Mouse (Mus musculus) forebrain, embryonic 13.5 days (tissue): ENCODE results near the gene Gpr19. TPM values are rescaled to one million over a fixed set of nuclear protein-coding genes. Genes with fewer than 3 reads are reported as not detected.

Experiments
- ATAC-seq: fragments of 200-750 bp; cut with Nextera tagmentation; 2 replicates; pipeline ENCODE4 v1.8.0; 2017
- H3K27ac ChIP-seq: fragments of 300-500 bp; sonication (generic); 2 replicates; pipeline ENCODE4 v1.5.1; 2015; ENCODE audit warnings: inconsistent platforms, mild to moderate bottlenecking, moderate library complexity
- H3K27me3 ChIP-seq: fragments of 300-500 bp; sonication (generic); 2 replicates; pipeline ENCODE4 v1.6.1; 2015; ENCODE audit warnings: mild to moderate bottlenecking, inconsistent platforms
- H3K36me3 ChIP-seq: fragments of 300-500 bp; sonication (generic); 2 replicates; pipeline ENCODE4 v1.6.1; 2015; ENCODE audit warnings: mild to moderate bottlenecking, inconsistent platforms; ENCODE audit not compliant: poor library complexity, severe bottlenecking
- H3K4me1 ChIP-seq: fragments of 300-500 bp; sonication (generic); 2 replicates; pipeline ENCODE4 v1.6.1; 2015; ENCODE audit warnings: inconsistent platforms
- H3K4me2 ChIP-seq: fragments of 300-500 bp; sonication (generic); 2 replicates; pipeline ENCODE4 v1.6.1; 2015; ENCODE audit warnings: inconsistent platforms, mild to moderate bottlenecking, moderate library complexity
- H3K4me3 ChIP-seq: fragments of 300-500 bp; sonication (generic); 2 replicates; pipeline ENCODE4 v1.5.1; 2015; ENCODE audit warnings: mild to moderate bottlenecking, inconsistent platforms
- H3K9ac ChIP-seq: fragments of 300-500 bp; sonication (generic); 2 replicates; pipeline ENCODE4 v1.6.1; 2015; ENCODE audit warnings: mild to moderate bottlenecking, inconsistent platforms
- H3K9me3 ChIP-seq: fragments of 300-500 bp; sonication (generic); replicated peaks from 2 replicates; pipeline ENCODE4 v1.6.1; 2016; ENCODE audit warnings: inconsistent platforms
- WGBS: fragments of 180-500 bp; shearing (Covaris S2); methylation state at CpG from one replicate; pipeline ENCODE4 v1.1.7; 2015; 5-methylcytosine and 5-hydroxymethylcytosine counted together
- polyA plus RNA-seq: library from polyadenylated mRNA; unstranded; fragments of >200 nt; fragmentation: Nextera tagmentation; extraction: Ambion mirVana; gene quantifications from 2 replicates; pipeline ENCODE4 v1.2.1, GENCODE M21; 2015

The Gpr19 gene
- 45.5 and 46.4 TPM in 2 replicates for polyA plus RNA-seq

- H3K27ac ChIP-seq: peak within 1 kb of the TSS; percentile 100
- H3K9me3 ChIP-seq: no peaks in the 10 kb centered on the region
- H3K27me3 ChIP-seq: no peaks in the 10 kb centered on the region
- H3K4me2 ChIP-seq: peak within 1 kb of the TSS; percentile 75
- peaks cover 26% of the 10 kb centered on the region for H3K4me1 ChIP-seq
- peak within 1 kb of the TSS; percentile 64 for H3K4me3 ChIP-seq
- peak within 1 kb of the TSS; percentile 92 for H3K9ac ChIP-seq
- H3K36me3 ChIP-seq: no peaks in the 10 kb centered on the region
- ATAC-seq: peak; percentile 94
- whole genome bisulfite sequencing: under 1% methylated on average over 51 of the region's 51 CpGs
Measured at GRCm38 (mm10) chr6:134898095-134898965, at the start of gene Gpr19. Gpr19 (minus strand) TSS chr6:134898578.

- Histone ChIP-seq H3K36me3 (peaks cover 40% of the 10 kb centered on the region), H3K9me3 (no peaks in the 10 kb centered on the region), H3K27ac (no peak overlapping the region), H3K4me2 (no peak overlapping the region), H3K4me1 (no peaks in the 10 kb centered on the region), H3K4me3 (no peak overlapping the region), H3K9ac (no peak overlapping the region), H3K27me3 (no peaks in the 10 kb centered on the region)
- WGBS: 46% methylated on average over 13 of the region's 13 CpGs
- ATAC-seq: peak; percentile 53; the same call in 1 of the 2 replicates
Measured at GRCm38 (mm10) chr6:134947311-134948087, 49.1 kb upstream of the Gpr19 start.

GRCm38 (mm10) chr6:134946858-134947257 lies 48.5 kb upstream of the Gpr19 start:
- Histone ChIP-seq H3K4me2 (no peak overlapping the region), H3K27ac (no peak overlapping the region), H3K4me3 (no peak overlapping the region), H3K9me3 (no peaks in the 10 kb centered on the region), H3K27me3 (no peaks in the 10 kb centered on the region), H3K36me3 (peaks cover 42% of the 10 kb centered on the region), H3K4me1 (no peaks in the 10 kb centered on the region), H3K9ac (no peak overlapping the region)
- whole genome bisulfite sequencing: 89% methylated on average over 9 of the region's 9 CpGs
- ATAC-seq: no peak

GRCm38 (mm10) chr6:134946054-134946453 lies 47.7 kb upstream of the Gpr19 start:
- H3K4me2 ChIP-seq: no peak overlapping the region
- 0 out of 2 replicates have a peak overlapping the region, but pooled peaks have one; percentile 5 for H3K27ac ChIP-seq
- no peak overlapping the region for H3K9ac ChIP-seq
- peaks cover 43% of the 10 kb centered on the region for H3K36me3 ChIP-seq
- no peaks in the 10 kb centered on the region for H3K9me3 ChIP-seq
- H3K27me3 ChIP-seq: no peaks in the 10 kb centered on the region
- H3K4me3 ChIP-seq: no peak overlapping the region
- WGBS: 75% methylated on average over 6 of the region's 6 CpGs
- no peaks in the 10 kb centered on the region for H3K4me1 ChIP-seq
- no peak for ATAC-seq

- ATAC-seq: no peak
- Histone ChIP-seq H3K9me3 (no peaks in the 10 kb centered on the region), H3K27ac (no peak overlapping the region), H3K36me3 (peaks cover 39% of the 10 kb centered on the region), H3K4me3 (no peak overlapping the region), H3K4me1 (no peaks in the 10 kb centered on the region), H3K4me2 (no peak overlapping the region), H3K27me3 (no peaks in the 10 kb centered on the region), H3K9ac (no peak overlapping the region)
- WGBS: 91% methylated on average over 13 of the region's 13 CpGs
Measured at GRCm38 (mm10) chr6:134943759-134944407, 45.5 kb upstream of the Gpr19 start.

GRCm38 (mm10) chr6:134939781-134940180 lies 41.4 kb upstream of the Gpr19 start:
- peaks cover 31% of the 10 kb centered on the region for H3K36me3 ChIP-seq
- no peaks in the 10 kb centered on the region for H3K4me1 ChIP-seq
- H3K4me3 ChIP-seq: no peak overlapping the region
- no peak for ATAC-seq
- 92% methylated on average over 4 of the region's 4 CpGs for WGBS
- H3K27ac ChIP-seq: no peak overlapping the region
- H3K9me3 ChIP-seq: no peaks in the 10 kb centered on the region
- H3K9ac ChIP-seq: no peak overlapping the region
- H3K4me2 ChIP-seq: no peak overlapping the region
- H3K27me3 ChIP-seq: no peaks in the 10 kb centered on the region

GRCm38 (mm10) chr6:134934305-134934704 lies 35.9 kb upstream of the Gpr19 start:
- Histone ChIP-seq H3K9ac (no peak overlapping the region), H3K27ac (no peak overlapping the region), H3K27me3 (no peaks in the 10 kb centered on the region), H3K4me1 (peaks cover 32% of the 10 kb centered on the region), H3K4me3 (no peak overlapping the region), H3K36me3 (peaks cover 1% of the 10 kb centered on the region; the same call in 1 of the 2 replicates), H3K4me2 (no peak overlapping the region), H3K9me3 (no peaks in the 10 kb centered on the region)
- ATAC-seq: no peak
- 94% methylated on average over 5 of the region's 5 CpGs for WGBS

- no peak overlapping the region; the same call in 1 of the 2 replicates for H3K4me3 ChIP-seq
- no peak for ATAC-seq
- H3K36me3 ChIP-seq: no peaks in the 10 kb centered on the region; the same call in 1 of the 2 replicates
- H3K9me3 ChIP-seq: no peaks in the 10 kb centered on the region
- H3K4me2 ChIP-seq: peak overlapping the region; percentile 95
- no peaks in the 10 kb centered on the region for H3K27me3 ChIP-seq
- 85% methylated on average over 2 of the region's 2 CpGs for WGBS
- peaks cover 37% of the 10 kb centered on the region for H3K4me1 ChIP-seq
- H3K9ac ChIP-seq: peak overlapping the region; percentile 36; the same call in 1 of the 2 replicates
- H3K27ac ChIP-seq: no peak overlapping the region
Measured at GRCm38 (mm10) chr6:134933207-134933558, 34.8 kb upstream of the Gpr19 start.

- WGBS: 77% methylated on average over 12 of the region's 12 CpGs
- peak overlapping the region; percentile 36; the same call in 1 of the 2 replicates for H3K9ac ChIP-seq
- no peaks in the 10 kb centered on the region for H3K27me3 ChIP-seq
- no peaks in the 10 kb centered on the region; the same call in 1 of the 2 replicates for H3K36me3 ChIP-seq
- H3K4me2 ChIP-seq: peak overlapping the region; percentile 95
- no peak for ATAC-seq
- H3K4me3 ChIP-seq: peak overlapping the region; percentile 9; the same call in 1 of the 2 replicates
- H3K9me3 ChIP-seq: no peaks in the 10 kb centered on the region
- no peak overlapping the region; the same call in 1 of the 2 replicates for H3K27ac ChIP-seq
- H3K4me1 ChIP-seq: peaks cover 40% of the 10 kb centered on the region
Measured at GRCm38 (mm10) chr6:134932486-134933206, 34.3 kb upstream of the Gpr19 start.

- H3K27me3 ChIP-seq: no peaks in the 10 kb centered on the region
- H3K4me2 ChIP-seq: peak overlapping the region; percentile 95
- peaks cover 52% of the 10 kb centered on the region for H3K4me1 ChIP-seq
- H3K27ac ChIP-seq: no peak overlapping the region
- H3K36me3 ChIP-seq: no peaks in the 10 kb centered on the region; the same call in 1 of the 2 replicates
- H3K4me3 ChIP-seq: peak overlapping the region; percentile 53
- 62% methylated on average over 3 of the region's 3 CpGs for WGBS
- ATAC-seq: no peak
- H3K9ac ChIP-seq: peak overlapping the region; percentile 92; the same call in 1 of the 2 replicates
- no peaks in the 10 kb centered on the region for H3K9me3 ChIP-seq
Measured at GRCm38 (mm10) chr6:134931146-134931545, 32.8 kb upstream of the Gpr19 start.

- H3K9ac ChIP-seq: peak overlapping the region; percentile 92
Measured at GRCm38 (mm10) chr6:134930383-134930782, 32.0 kb upstream of the Gpr19 start.

More at GRCm38 (mm10) chr6:134930383-134930782, 32.0 kb upstream of the Gpr19 start:
- H3K4me1 ChIP-seq: peaks cover 57% of the 10 kb centered on the region
- peak overlapping the region; percentile 53 for H3K4me3 ChIP-seq
- H3K27me3 ChIP-seq: no peaks in the 10 kb centered on the region
- H3K9me3 ChIP-seq: no peaks in the 10 kb centered on the region
- H3K27ac ChIP-seq: no peak overlapping the region; the same call in 1 of the 2 replicates
- H3K4me2 ChIP-seq: peak overlapping the region; percentile 95
- WGBS: 67% methylated on average over 7 of the region's 7 CpGs
- no peak for ATAC-seq
- H3K36me3 ChIP-seq: no peaks in the 10 kb centered on the region; the same call in 1 of the 2 replicates
